Comparison of ENCODE assay signal across 10 mouse cellular contexts in the genomic region with DNA sequence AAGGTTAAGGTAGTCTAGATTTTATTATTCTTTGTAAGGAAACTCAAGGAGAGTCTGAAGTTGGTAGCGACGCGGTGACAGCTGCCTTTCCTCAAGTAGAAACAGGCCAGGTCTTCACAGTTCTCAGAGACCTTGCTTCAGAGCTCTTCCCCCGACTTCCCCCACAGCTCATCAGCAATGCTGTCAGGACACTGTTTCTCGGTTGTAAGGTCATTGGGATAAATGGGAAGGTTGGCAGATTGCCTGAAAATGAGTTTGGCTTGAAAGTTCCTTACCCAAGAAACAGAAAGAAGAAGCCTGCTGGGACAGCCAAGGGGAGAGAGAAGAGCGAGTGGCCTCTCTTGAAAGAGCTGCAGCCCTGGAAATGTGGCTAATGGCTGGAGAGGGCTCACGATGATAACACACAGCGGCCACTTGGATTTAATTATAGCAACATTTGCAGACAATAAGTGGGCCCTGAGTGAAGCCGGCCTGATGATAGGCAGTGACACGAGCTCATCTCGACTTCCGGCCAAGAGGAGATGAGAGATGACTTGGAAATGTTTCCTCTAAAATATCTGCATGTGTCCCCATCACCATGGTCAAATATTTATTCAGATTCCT.
DNase-seq lines count a peak whose midpoint lies in the region; ATAC-seq and TF ChIP-seq lines count a peak whose summit lies in the region.
"Had no signal": no experiment of that assay in that cellular context is flagged by ENCODE, and none has a peak within 500 bp of the region (broad histone marks: within the 10 kb centered on the region; RNA-seq: fewer than 3 reads in every experiment).

No protein-coding gene starts in this region.

- no peaks in the 10 kb centered on the region for H3K9me3 ChIP-seq in intestine, embryonic 14.5 days (ENCODE audit: control insufficient read depth, low read length)
- H3K9me3 ChIP-seq in intestine, postnatal 0 days (ENCODE audit: control insufficient read depth): no peaks in the 10 kb centered on the region
- H3K9me3 ChIP-seq in heart, embryonic 16.5 days (replicated peaks; ENCODE audit: control insufficient read depth, low read length): no peaks in the 10 kb centered on the region
- no peaks in the 10 kb centered on the region for H3K9me3 ChIP-seq in forebrain, embryonic 12.5 days
- H3K9me3 ChIP-seq: liver, embryonic 13.5 days had no signal

- H3K4me1 ChIP-seq in intestine, embryonic 14.5 days (replicated peaks; ENCODE audit: control insufficient read depth, insufficient read depth, low read length): no peaks in the 10 kb centered on the region; the same call in 1 of the 2 replicates
- no peaks in the 10 kb centered on the region for H3K4me1 ChIP-seq in intestine, postnatal 0 days (replicated peaks; ENCODE audit: control insufficient read depth, insufficient read depth, low read length)
- peaks cover 7% of the 10 kb centered on the region; the same call in 1 of the 2 replicates for H3K4me1 ChIP-seq in heart, embryonic 16.5 days (ENCODE audit: control insufficient read depth, insufficient read depth, low read length)
- no peaks in the 10 kb centered on the region for H3K4me1 ChIP-seq in forebrain, embryonic 12.5 days
- H3K4me1 ChIP-seq: liver, embryonic 13.5 days had no signal

- ATAC-seq in intestine, embryonic 14.5 days (replicated peaks; ENCODE audit: low FRiP score, low TSS enrichment, low read depth): no peak
- no peak for ATAC-seq in intestine, postnatal 0 days
- ATAC-seq in heart, embryonic 16.5 days (replicated peaks; ENCODE audit: extremely low read depth, insufficient read depth, low FRiP score): no peak
- ATAC-seq in forebrain, embryonic 12.5 days (ENCODE audit: low FRiP score): no peak
- ATAC-seq in monocyte, adult 5-6 weeks (replicated peaks; ENCODE audit: insufficient number of reproducible peaks, low FRiP score, low TSS enrichment, poor library complexity, severe bottlenecking): no peak

- peak; percentile 53 for DNase-seq in intestine, embryonic 14.5 days (ENCODE audit: low spot score)
- DNase-seq in retina, postnatal 1 day: peak; percentile 38
- DNase-seq in retina, embryonic 14.5 days (ENCODE audit: low spot score): no peak
- DNase-seq in urinary bladder, postnatal 14 days (ENCODE audit: low spot score): no peak
- DNase-seq: liver, embryonic 13.5 days had no signal

- WGBS in intestine, embryonic 14.5 days: 40% methylated on average over 12 of the region's 12 CpGs
- 55% methylated on average over 12 of the region's 12 CpGs for WGBS in intestine, postnatal 0 days
- WGBS in heart, embryonic 16.5 days: 25% methylated on average over 12 of the region's 12 CpGs
- 81% methylated on average over 12 of the region's 12 CpGs for WGBS in forebrain, embryonic 12.5 days

- TF ChIP-seq CTCF in intestine, postnatal 0 days (IDR thresholded peaks at IDR 0.05; ENCODE audit: low read depth): no peak

- H3K9ac ChIP-seq in intestine, embryonic 14.5 days (ENCODE audit: low read length): no peak overlapping the region
- no peak overlapping the region for H3K9ac ChIP-seq in intestine, postnatal 0 days (ENCODE audit: low read depth, low read length)
- no peak overlapping the region for H3K9ac ChIP-seq in heart, embryonic 16.5 days (ENCODE audit: low read length)
- H3K9ac ChIP-seq in forebrain, embryonic 12.5 days: no peak overlapping the region
- H3K9ac ChIP-seq: liver, embryonic 13.5 days had no signal

- H3K4me3 ChIP-seq in intestine, embryonic 14.5 days (ENCODE audit: low read depth, low read length): no peak overlapping the region
- H3K4me3 ChIP-seq in intestine, postnatal 0 days (ENCODE audit: low read depth, low read length): no peak overlapping the region
- H3K4me3 ChIP-seq in heart, embryonic 16.5 days (ENCODE audit: low read length): no peak overlapping the region
- no peak overlapping the region for H3K4me3 ChIP-seq in forebrain, embryonic 12.5 days (replicated peaks)
- H3K4me3 ChIP-seq: liver, embryonic 13.5 days; myocyte had no signal

- H3K4me2 ChIP-seq in intestine, embryonic 14.5 days (ENCODE audit: low read length): no peak overlapping the region
- no peak overlapping the region for H3K4me2 ChIP-seq in intestine, postnatal 0 days (replicated peaks; ENCODE audit: low read depth)
- peak overlapping the region; percentile 38 for H3K4me2 ChIP-seq in heart, embryonic 16.5 days (ENCODE audit: low read depth, low read length)
- H3K4me2 ChIP-seq in forebrain, embryonic 12.5 days: no peak overlapping the region
- H3K4me2 ChIP-seq: liver, embryonic 13.5 days had no signal

- H3K36me3 ChIP-seq in intestine, embryonic 14.5 days (ENCODE audit: control insufficient read depth, insufficient read depth, low read length): no peaks in the 10 kb centered on the region
- no peaks in the 10 kb centered on the region for H3K36me3 ChIP-seq in intestine, postnatal 0 days (ENCODE audit: control insufficient read depth, insufficient read depth)
- no peaks in the 10 kb centered on the region for H3K36me3 ChIP-seq in heart, embryonic 16.5 days (ENCODE audit: control insufficient read depth, insufficient read depth)
- no peaks in the 10 kb centered on the region for H3K36me3 ChIP-seq in forebrain, embryonic 12.5 days (replicated peaks)
- H3K36me3 ChIP-seq: liver, embryonic 13.5 days had no signal

- no peaks in the 10 kb centered on the region for H3K27me3 ChIP-seq in intestine, embryonic 14.5 days (replicated peaks; ENCODE audit: control insufficient read depth, insufficient read depth, low read length)
- H3K27me3 ChIP-seq in intestine, postnatal 0 days (replicated peaks; ENCODE audit: control insufficient read depth, insufficient read depth, low read length): no peaks in the 10 kb centered on the region
- no peaks in the 10 kb centered on the region for H3K27me3 ChIP-seq in heart, embryonic 16.5 days (ENCODE audit: control insufficient read depth, insufficient read depth, low read length)
- H3K27me3 ChIP-seq in forebrain, embryonic 12.5 days: no peaks in the 10 kb centered on the region
- H3K27me3 ChIP-seq: liver, embryonic 13.5 days had no signal

- H3K27ac ChIP-seq in intestine, embryonic 14.5 days (ENCODE audit: low read depth): no peak overlapping the region; the same call in 1 of the 2 replicates
- H3K27ac ChIP-seq in intestine, postnatal 0 days (ENCODE audit: low read depth, low read length): no peak overlapping the region
- H3K27ac ChIP-seq in heart, embryonic 16.5 days (ENCODE audit: low read length): no peak overlapping the region
- H3K27ac ChIP-seq in forebrain, embryonic 12.5 days: no peak overlapping the region
- H3K27ac ChIP-seq: liver, embryonic 13.5 days had no signal

Comparison
In these comparisons a context has a peak if more than half of its experiments do, and no peak if none do; other contexts are left out.
1. DNase-seq: peak in intestine, embryonic 14.5 days (single experiment) and retina, postnatal 1 day (single experiment); none in retina, embryonic 14.5 days (single experiment) and urinary bladder, postnatal 14 days (single experiment).